8 mouse cellular contexts compared by ENCODE assay signal in the genomic region with DNA sequence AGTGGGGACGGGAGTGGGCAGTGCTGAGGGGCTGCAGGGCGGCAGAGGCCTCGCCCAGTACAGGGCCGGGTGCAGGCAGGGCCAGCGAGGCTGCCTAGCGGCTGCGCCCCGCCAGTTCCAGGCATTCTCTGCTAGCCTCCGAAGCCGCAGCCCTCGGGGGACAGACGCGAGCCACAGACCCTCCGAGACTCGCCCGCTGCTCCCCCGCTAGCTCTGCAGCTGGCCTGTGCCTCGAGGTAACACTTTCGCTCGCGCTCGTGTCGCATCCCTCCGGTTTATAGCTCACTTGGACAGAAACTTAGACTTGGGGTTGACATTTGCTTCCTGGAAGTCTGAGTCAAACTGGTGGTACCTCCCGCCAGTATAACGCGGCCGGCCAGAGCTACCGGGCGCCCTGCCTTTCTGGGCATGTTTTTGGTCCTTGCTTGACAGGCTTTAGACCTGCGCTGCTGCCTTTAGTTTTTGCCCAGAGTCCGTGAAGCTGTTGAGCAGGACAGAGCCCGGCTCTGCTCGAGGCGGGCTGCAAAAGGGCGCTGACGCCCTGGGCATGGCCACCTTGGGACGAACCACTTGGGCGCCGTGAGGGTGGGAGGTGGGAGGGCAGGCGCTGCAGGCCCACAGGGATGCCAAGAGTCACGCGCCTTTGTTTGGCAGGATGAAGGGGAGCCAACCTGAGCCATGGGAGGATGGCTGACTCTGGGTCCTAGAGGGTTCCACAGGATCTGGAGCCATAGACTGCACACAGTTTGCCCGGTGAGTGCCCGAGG. TPM values are rescaled to one million over a fixed set of nuclear protein-coding genes. Genes with fewer than 3 reads are reported as not detected.
A peak's percentile ranks its signal among the peaks of the same experiment; 100 is the strongest.
DNase-seq lines count a peak whose midpoint lies in the region; ATAC-seq and TF ChIP-seq lines count a peak whose summit lies in the region.

No protein-coding gene starts in this region.

- WGBS in liver, embryonic 11.5 days: 87% methylated on average over 45 of the region's 45 CpGs

- H3K27me3 ChIP-seq in testis, adult 2 months (ENCODE audit: control insufficient read depth, insufficient read depth, low read length): no peaks in the 10 kb centered on the region
- H3K27me3 ChIP-seq in liver, embryonic 11.5 days (replicated peaks; ENCODE audit: control insufficient read depth, insufficient read depth, low read length): no peaks in the 10 kb centered on the region

- peak overlapping the region; percentile 4 for H3K4me3 ChIP-seq in testis, adult 2 months (ENCODE audit: control insufficient read depth, low read depth, low read length)
- H3K4me3 ChIP-seq in liver, embryonic 11.5 days (ENCODE audit: low read depth, low read length): peak overlapping the region; percentile 65

- peak overlapping the region; percentile 85 for H3K4me2 ChIP-seq in liver, embryonic 11.5 days

- H3K9ac ChIP-seq in liver, embryonic 11.5 days (ENCODE audit: low read depth, low read length): peak overlapping the region; percentile 79

- no peak for ATAC-seq in cerebellum, adult (ENCODE audit: insufficient number of reproducible peaks, low FRiP score, low TSS enrichment)
- ATAC-seq in liver, embryonic 11.5 days (replicated peaks; ENCODE audit: low FRiP score): no peak

- peak; percentile 65 for DNase-seq in cerebellum, adult 11-12 months
- DNase-seq in testis, postnatal 10 days (ENCODE audit: low spot score): no peak
- peak; percentile 55 for DNase-seq in heart, postnatal 10 days
- no peak for DNase-seq in liver, embryonic 11.5 days (ENCODE audit: low spot score)
- no peak for DNase-seq in T-cell, adult 2 months (ENCODE audit: low spot score)
- DNase-seq in urinary bladder, postnatal 36 days (ENCODE audit: low spot score in 2 of 2): no peak

- TF ChIP-seq POLR2A in testis, adult 2 months (IDR thresholded peaks at IDR 0.05; ENCODE audit: control insufficient read depth, low read depth, low read length): no peak

- H3K27ac ChIP-seq in testis, adult 2 months (ENCODE audit: control insufficient read depth, insufficient read depth, low read depth, low read length): no peak overlapping the region
- H3K27ac ChIP-seq in liver, embryonic 11.5 days (ENCODE audit: low read depth, low read length): peak overlapping the region; percentile 92

- intact Hi-C loops in heart, postnatal 10 days (cut with DNase I): loop anchor here (10.0 kb wide), 1 partner anchor 173 kb away; a partner anchor contains a TSS

- no peak for TF ChIP-seq CTCF in testis, adult 2 months (IDR thresholded peaks at IDR 0.05; ENCODE audit: control insufficient read depth, insufficient read depth, insufficient replicate concordance, low read depth, low read length)

- peaks cover 23% of the 10 kb centered on the region for H3K4me1 ChIP-seq in testis, adult 2 months (ENCODE audit: control insufficient read depth, insufficient read depth, low read length)
- H3K4me1 ChIP-seq in liver, embryonic 11.5 days (replicated peaks; ENCODE audit: control insufficient read depth, insufficient read depth, low read length): peaks cover 19% of the 10 kb centered on the region

- no peaks in the 10 kb centered on the region for H3K9me3 ChIP-seq in liver, embryonic 11.5 days (ENCODE audit: control insufficient read depth, low read length)

- peaks cover 4% of the 10 kb centered on the region for H3K36me3 ChIP-seq in testis, adult 2 months (ENCODE audit: control insufficient read depth, insufficient read depth, low read length)
- H3K36me3 ChIP-seq in liver, embryonic 11.5 days (ENCODE audit: control insufficient read depth, insufficient read depth, low read length): peaks cover 22% of the 10 kb centered on the region

RNA-seq across cellular contexts. Expression of a gene that starts 0.8 kb away (rescaled TPM):
- polyA plus RNA-seq in testis, adult 2 months (2012; rRNA removed): 7.4 and 7.9 TPM in 2 replicates
- total RNA-seq in heart, postnatal 10 days (2021): 1 to 10 TPM; 3.1 to 3.4 TPM
- 21.8 and 27.4 TPM in 2 replicates for polyA plus RNA-seq in liver, embryonic 11.5 days (2014; fragmentation: Nextera tagmentation; extraction: Ambion mirVana)

RNA-seq across cellular contexts. Expression of a gene that starts 6.2 kb away (rescaled TPM):
- polyA plus RNA-seq in testis, adult 2 months (2012; rRNA removed): 105 and 127 TPM in 2 replicates
- 100 to 1,000 TPM; 113 to 134 TPM for total RNA-seq in heart, postnatal 10 days (2021)
- 22.5 and 25.1 TPM in 2 replicates for polyA plus RNA-seq in liver, embryonic 11.5 days (2014; fragmentation: Nextera tagmentation; extraction: Ambion mirVana)

RNA-seq across cellular contexts. Expression of a gene that starts 7.3 kb away (rescaled TPM):
- 1.1 and 1.4 TPM in 2 replicates for polyA plus RNA-seq in testis, adult 2 months (2012; rRNA removed)
- total RNA-seq in heart, postnatal 10 days (2021): 1 to 10 TPM; 1.4 to 1.7 TPM
- 9.4 and 10.7 TPM in 2 replicates for polyA plus RNA-seq in liver, embryonic 11.5 days (2014; fragmentation: Nextera tagmentation; extraction: Ambion mirVana)

RNA-seq across cellular contexts. Expression of a gene that starts 23.9 kb away (rescaled TPM):
- polyA plus RNA-seq in testis, adult 2 months (2012; rRNA removed): 70.1 and 79.2 TPM in 2 replicates
- 100 to 1,000 TPM; 132 to 190 TPM for total RNA-seq in heart, postnatal 10 days (2021)
- polyA plus RNA-seq in liver, embryonic 11.5 days (2014; fragmentation: Nextera tagmentation; extraction: Ambion mirVana): 19.2 and 20.1 TPM in 2 replicates

RNA-seq across cellular contexts. Expression of a gene that starts 31.3 kb away (rescaled TPM):
- 3.8 and 5.1 TPM in 2 replicates for polyA plus RNA-seq in testis, adult 2 months (2012; rRNA removed)
- 1 to 10 TPM; 3.2 to 4.1 TPM for total RNA-seq in heart, postnatal 10 days (2021)
- polyA plus RNA-seq in liver, embryonic 11.5 days (2014; fragmentation: Nextera tagmentation; extraction: Ambion mirVana): 2.8 and 3.1 TPM in 2 replicates

Comparison
In these comparisons a context has a peak if more than half of its experiments do, and no peak if none do; other contexts are left out.
1. DNase-seq: peak in cerebellum, adult 11-12 months (single experiment) and heart, postnatal 10 days (2 of 2); none in testis, postnatal 10 days (single experiment), liver, embryonic 11.5 days (single experiment), T-cell, adult 2 months (single experiment) and urinary bladder, postnatal 36 days (0 of 2).